Mouse (Mus musculus) cerebellum, adult 9-11 months (tissue): Measurements from ENCODE around the gene Sdc3.

Experiments used
- DNase-seq: peaks from one replicate; pipeline ENCODE4 v3.0.0; 2022

The Sdc3 gene

DNA sequence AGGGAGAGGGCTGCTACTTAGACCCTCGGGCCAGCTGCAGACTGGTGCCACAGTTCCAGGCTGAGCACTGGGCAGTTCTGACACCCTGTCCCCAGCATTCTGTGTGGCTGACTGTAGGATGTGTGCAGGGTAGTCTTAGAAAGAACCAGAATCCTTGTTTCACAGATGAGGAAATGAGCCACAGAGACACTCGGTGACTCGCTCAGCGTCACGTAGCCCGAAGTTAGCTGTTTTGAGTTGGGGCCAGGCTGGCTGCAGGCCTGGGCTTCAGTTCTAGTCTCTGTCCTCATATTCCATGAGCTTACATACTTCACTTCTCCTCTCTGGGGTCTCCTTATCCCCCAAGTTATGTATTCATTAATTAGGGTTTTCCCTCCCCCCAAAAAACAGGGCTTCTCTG, 3.6 kb downstream of the Sdc3 start:
- DNase-seq = no peak

DNA sequence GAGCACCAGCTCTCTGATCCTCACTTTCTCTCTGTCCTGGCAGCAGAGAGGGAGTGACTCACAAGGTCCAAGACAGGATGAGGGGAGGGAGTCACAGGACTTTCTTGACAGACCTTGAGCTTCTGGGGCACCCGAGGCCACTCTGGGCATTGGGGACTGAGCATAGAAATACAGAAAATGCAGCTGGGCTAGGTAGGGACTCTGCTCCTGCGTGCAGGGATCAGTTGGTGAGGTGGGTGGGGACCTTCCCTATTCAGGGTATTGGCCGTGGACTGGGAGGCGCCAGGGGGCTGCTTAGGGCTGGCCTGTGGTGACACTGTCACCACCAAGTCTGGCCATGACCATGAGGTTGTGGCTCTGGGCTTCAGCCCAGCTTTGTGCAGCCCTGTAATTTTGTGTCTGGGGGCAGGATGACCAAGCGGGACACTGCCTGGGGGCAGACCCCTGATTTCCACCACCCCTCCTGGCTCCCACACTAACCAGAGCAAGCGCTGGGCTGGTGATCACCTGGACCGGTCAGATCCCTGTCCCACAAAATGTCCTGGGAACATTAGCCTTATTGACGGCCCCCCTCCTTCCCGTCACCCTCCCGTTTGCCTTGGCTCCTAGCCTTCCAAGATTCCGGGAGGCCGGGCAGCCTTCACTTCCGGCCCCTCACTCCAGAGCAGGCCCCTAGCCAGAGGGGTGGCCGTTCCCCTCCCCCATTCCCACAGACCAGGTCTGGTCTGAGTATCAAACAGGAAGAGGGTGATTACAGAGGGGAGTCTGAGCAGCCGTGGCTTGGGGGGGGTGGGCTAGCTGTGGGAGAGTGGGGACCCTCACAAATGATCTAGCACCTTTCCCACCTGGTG, 5.1 kb downstream of the Sdc3 start:
- DNase-seq = peak; percentile 48

DNA sequence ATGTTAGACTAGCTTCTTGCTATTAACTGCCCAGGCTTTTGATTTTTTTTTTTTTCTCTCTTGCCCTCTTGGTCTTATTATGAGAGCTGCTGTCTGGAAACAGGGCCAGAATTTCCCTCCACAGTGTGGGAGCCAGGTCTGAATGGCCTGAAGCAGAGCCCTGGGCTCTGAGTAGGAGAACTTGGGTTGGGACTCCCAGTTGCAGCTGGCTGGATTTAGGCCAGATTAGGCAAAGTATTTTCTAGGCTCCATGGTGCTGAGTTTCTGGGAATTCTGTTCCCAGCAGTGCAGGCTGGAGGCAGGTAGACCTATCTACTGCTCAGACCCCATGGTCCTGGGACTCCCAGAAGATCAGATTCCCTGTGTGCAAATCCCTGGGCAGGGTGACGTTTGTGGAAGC, 6.1 kb downstream of the Sdc3 start:
- peak; percentile 36 for DNase-seq

- DNase-seq = peak; percentile 74
These were observed 6.8 kb downstream of the Sdc3 start for GRCm38 (mm10) chr4:130799118-130799517.

GRCm38 (mm10) chr4:130799582-130799981, 7.2 kb downstream of the Sdc3 start:
- DNase-seq = peak; percentile 42

DNA sequence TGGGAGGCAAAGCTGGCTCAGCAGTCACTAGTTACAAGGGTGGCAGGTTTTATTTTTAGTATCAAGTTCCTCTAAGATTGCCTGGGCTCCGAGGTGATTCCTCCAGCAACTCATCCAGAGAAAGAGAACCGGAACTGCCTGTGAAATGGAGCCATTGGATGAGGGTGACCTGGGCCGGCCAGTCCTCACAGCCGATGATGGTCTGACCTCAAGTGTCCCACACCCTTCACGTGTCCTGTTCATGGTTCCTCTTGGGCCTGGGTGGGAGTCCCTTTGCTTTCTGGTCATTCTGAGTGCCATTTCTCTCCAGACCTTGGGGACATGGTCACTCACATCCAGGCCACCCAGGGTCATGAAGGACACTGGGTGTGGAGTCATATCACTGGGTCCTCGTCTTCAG, 7.8 kb downstream of the Sdc3 start:
- DNase-seq = no peak

- no peak for DNase-seq
These were observed 8.9 kb downstream of the Sdc3 start for GRCm38 (mm10) chr4:130801198-130801597.

DNA sequence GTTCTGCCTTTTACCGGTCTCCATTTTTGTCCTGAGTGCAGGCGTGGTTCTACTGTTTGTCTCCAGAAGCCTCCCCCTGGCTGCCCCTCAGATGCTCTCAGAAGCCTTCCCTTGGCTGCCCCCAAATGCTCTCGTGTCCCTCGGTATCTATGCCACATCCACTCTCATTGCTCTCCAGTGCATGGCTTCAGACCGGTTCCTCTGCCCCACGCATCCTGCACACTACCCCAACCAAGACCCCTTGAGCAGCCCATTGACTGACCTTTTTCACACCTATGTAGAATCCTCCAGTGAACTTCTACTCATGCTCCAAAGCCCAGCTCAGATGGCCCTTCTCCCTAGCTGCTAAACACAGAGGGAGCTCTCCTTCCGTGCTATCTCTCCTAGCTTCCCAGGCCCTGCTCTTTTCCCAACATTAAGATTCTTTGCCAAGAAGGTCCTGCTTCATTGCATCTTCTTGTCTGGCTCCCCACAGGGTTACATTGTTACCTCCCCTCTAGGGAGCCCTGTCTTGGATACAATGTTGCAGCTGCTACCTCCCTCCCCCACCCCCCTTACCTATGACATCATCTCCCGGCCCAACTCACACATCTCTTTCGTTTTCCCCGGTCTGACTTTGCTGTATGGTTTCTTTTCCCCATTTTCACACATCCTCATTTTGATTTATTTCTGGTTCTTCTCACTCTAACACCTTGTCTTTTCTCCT, 9.4 kb downstream of the Sdc3 start:
- DNase-seq = no peak

- DNase-seq = peak; percentile 39
These were observed 11.3 kb downstream of the Sdc3 start for GRCm38 (mm10) chr4:130803591-130803990.

DNA sequence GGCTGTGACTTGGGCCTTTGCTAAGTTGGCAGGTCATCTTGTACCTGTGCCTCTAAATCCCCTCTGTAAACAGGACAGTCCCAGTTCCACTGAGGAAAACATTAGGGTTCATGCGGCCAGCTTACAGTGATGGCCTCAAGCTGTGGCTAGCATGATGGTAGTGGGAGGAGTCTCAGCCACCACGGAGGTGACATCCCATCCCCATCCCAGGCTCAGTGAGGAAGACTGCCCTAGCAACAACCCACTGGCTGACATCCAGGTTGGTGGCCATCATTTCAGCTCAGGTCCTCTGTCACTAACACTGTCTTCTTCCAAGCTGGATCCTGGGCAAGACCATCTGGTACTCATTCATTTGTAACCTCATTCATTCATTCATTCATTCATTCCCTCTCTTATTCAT, 12.0 kb downstream of the Sdc3 start:
- peak; percentile 70 for DNase-seq

DNA sequence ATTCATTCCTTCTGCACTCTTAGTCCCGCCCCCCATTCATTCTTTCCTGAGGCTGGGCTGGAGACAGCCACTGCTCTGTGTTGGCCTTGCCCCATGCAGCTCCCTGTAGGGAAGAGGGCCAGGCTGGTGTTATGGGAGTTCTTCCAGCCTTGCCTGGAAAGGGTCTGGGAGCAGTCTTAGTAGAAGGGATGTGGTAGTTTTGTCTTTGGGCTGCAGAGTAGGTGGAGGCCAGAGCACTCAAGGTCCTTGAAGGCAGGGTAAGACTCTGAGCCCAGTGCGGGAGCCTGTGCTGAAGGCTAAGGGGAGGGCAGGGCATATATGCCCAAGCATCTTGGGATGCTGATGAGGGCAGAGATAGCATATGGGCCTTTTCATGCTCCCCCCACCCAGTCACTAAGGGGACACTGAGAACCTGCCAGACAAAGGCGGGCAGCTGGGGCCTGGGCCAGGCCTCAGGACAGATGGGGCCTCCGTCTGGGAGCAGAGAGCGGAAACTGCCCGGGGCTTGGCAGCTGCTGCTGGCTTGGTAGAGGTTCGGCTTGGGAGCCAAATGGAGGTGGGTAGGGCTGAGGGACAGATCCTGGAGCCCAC, 12.5 kb downstream of the Sdc3 start:
- DNase-seq = peak; percentile 96

GRCm38 (mm10) chr4:130805746-130806145, 13.4 kb downstream of the Sdc3 start:
- DNase-seq = peak; percentile 67

DNA sequence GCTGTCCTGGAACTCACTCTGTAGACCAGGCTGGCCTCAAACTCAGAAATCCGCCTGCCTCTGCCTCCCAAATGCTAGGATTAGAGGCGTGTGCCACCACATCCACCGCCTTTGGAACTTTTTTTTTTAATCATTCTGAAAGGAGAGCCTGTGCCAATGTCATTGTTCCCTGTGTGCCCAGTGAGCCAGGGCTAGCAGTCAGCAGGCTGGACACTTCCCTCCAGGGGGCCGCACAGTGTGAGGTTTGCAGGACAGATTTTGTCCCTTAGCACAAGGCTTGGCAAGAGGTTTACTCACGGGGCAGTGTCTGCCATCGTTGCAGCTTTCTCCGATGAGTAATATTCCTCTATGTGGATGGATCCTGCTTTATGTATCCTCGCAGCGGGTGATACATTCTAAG, 14.4 kb downstream of the Sdc3 start:
- DNase-seq = peak; percentile 66

- DNase-seq = peak; percentile 63
These were observed 17.4 kb downstream of the Sdc3 start for GRCm38 (mm10) chr4:130809784-130810183.

DNA sequence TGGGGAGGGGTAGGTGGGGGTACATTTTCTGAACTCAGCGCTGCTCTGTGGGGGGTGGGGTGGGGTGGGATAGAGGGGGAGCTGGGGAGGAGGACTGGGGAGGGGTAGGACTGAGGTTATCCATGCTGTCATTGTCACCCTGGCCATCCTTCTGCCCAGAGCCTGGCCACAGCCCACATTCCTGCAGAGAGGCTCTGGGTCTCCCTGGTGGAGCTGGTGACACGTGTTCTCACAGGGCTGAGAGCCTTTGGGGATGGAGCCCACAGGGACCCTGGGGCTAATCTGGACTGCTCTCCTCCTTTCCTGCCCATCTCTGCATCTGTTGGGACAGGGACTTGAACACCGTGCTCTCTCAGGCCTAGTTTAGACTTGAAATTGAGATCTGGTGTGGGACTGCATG, 18.5 kb downstream of the Sdc3 start:
- DNase-seq = peak; percentile 54

DNA sequence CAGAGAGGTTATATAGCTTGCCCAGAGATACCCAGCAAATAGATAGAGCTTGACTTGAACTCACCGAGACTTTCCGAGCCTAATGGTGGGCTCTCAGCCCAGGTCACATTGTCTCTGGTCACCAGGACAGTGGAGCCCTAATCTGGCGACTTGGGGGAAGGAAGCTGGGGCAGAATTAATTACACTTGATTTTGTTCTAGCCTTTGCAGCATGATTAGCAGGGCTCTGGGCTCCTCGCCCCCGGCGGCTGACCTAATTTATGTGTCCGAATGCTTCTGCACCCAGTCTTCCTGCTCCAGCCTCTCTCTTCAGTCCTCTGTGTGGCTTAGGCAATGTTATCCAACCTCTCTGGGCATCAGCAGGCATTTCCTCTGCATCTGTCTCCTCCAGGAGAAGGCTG, 19.0 kb downstream of the Sdc3 start:
- DNase-seq = peak; percentile 46

DNA sequence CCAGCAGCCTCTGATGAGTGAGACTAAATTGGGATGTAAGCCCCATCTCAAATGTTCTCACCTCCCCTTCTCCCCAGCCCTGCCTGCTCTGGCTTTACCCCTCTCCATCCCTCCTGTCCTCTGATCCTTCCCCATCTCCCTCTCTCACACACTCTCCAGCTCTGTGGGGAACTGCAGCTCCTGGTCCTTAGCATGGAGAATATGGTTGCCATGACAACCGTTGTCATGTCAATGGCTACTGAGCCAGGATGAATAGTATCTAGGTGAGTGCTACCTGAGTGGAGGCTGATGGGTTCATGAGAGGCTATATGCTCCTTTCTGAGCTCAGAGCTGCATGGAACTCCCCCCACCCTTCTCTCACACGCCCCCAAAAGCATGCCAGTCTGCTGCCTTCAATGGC, 21.6 kb downstream of the Sdc3 start:
- peak; percentile 53 for DNase-seq

DNA sequence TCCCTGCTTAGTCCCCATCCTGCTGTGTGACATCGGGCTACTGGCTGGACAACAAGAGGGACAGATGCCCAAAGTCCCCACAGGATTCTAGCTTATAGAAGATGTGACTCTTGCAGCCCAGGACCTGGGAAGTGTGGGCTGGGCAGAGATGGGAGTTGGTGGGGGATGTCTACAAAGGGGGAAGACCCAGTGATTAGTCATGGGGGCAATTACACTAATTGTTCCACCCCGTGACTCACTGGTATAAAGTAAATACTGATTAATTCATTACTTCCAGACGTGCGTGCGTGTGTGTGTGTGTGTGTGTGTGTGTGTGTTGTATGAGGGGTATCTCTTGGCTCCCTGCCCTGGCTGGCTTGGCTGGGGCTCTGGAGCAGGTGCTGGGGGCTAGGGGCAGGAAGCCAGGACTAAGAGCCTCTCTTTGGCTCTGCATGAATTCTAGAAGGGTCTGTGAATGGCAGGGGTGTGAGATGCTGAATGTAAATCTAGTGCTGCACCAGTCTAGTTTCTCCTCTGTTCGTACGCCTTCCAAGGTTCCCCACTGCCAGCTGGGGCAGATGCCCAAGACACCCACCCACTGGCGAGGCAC, 22.5 kb downstream of the Sdc3 start:
- peak; percentile 21 for DNase-seq

GRCm38 (mm10) chr4:130815860-130816259, 23.5 kb downstream of the Sdc3 start:
- DNase-seq = peak; percentile 37

DNA sequence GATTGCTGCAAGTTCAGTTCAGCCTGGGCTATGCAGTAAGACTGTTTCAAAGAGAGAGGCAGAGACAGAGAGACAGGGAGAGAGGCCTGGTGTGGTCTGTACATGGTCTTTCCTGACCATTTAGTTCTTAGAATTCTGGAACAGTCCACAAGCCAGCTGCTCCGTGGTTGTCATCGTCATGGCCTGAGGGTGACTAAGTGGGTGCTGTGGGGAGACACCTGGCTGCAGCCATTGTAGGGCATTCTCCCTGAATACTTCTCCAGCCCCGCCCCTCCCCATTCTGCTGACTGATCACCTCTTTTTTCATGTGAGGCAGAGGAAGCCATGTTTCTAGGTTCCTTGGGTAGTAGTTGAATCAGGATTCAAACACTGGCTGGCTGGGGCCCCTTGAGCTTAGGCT, 27.5 kb downstream of the Sdc3 start:
- DNase-seq = no peak

GRCm38 (mm10) chr4:130820594-130821255, 28.4 kb downstream of the Sdc3 start:
- DNase-seq = no peak

GRCm38 (mm10) chr4:130828851-130829673, 36.7 kb downstream of the Sdc3 start:
- no peak for DNase-seq
